Mouse (Mus musculus): Measurements from ENCODE around the gene Pla2g6.
A peak's percentile ranks its signal among the peaks of the same experiment; 100 is the strongest.

Gene Pla2g6

DNA sequence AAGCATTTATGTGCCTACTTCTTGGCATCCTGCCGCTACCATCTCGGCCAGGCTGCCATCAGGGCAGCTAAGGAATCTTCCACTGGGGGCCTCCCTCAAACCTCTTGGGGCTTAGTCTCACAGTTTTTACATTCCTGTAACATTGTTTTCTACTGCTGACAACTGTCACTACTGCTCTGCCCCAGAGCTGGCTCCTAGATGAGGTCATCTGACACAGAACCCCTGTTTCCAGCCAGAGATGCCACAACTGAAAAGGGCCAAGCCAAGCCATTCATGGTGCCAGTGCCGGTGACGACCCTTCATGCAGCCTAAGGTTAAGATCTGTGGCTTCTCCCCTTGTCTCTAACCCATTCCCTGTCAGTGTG is 4.4 kb downstream of the Pla2g6 start:
- DNase-seq (ENCODE audit: low read depth in 1 of 2, low spot score in 2 of 2): no peak

GRCm38 (mm10) chr15:79322991-79323790 is 5.0 kb downstream of the Pla2g6 start:
- peak in 1 of 2 experiments; percentile 28 for DNase-seq (ENCODE audit: low read depth in 1 of 2, low spot score in 2 of 2)

GRCm38 (mm10) chr15:79322281-79322990 is 5.8 kb downstream of the Pla2g6 start:
- DNase-seq (ENCODE audit: low read depth in 1 of 2, low spot score in 2 of 2): no peak

DNA sequence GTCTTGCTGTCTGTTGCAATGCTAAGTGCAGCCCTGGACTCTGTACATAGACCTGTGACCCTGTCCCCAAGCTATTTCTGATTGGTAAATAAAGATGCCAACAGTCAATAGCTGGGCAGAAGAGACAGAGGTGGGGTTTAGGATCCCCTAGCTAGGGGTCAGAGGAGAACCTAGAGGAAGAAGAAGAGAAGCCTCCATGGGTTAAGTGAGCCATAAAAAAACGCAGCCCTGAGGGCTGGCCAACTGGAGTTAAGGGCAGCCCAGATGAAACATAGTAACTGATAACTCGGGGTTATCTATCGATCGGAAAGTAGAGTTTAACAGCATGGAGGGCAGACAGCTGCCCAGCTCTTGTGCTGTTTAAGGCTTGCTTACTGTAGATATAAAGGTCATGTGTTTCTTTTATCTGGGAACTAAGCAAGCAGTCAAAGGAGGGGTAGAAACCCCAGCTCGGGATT is 6.4 kb downstream of the Pla2g6 start:
- DNase-seq (ENCODE audit: low read depth in 1 of 2, low spot score in 2 of 2): no peak

DNA sequence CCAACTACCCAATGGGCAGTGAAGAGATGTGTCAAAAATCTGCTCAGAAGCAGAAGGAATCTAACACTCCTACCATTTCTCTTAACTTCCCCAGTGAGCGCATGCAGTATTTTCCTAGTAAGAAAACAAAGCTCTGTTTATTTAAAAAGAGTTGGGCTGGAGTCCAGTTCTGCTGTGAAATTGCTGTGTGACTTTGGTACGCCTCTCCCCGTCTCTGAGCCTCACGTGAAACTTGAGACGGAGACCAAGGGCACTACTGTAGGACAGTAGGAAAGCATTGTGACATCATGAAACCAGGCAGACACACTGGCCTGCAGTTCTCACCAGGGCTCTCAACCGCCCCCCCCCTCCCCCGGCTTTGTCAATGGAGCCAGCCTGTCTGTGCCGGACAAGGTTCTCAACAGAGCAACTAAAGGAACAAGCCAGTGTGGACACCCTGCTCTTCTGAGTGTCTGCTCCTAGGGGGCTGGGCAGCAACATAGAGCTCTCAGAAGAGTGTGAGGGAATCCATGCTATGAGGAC is 14.3 kb downstream of the Pla2g6 start:
- no peak for DNase-seq (ENCODE audit: low read depth in 1 of 2, low spot score in 2 of 2)

DNA sequence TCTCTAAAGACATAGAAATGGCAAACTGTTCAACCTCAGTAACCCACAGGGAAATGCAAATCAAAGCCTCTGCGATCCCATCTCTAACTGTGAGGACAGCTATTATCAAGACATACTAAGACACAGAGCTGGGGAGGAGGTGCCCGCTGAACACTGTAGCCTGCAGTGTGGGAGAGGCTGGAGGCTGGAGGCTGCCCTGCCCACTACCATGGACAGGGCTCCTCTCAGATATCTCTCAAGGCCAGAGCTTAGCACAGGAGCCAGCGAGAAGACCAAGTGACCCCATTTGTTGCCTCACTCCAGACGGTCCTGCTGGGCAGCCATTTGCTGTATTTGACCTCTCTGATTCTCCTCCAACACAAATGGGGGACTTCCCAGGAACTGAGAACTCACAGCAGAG is 20.3 kb downstream of the Pla2g6 start:
- DNase-seq (ENCODE audit: low read depth in 1 of 2, low spot score in 2 of 2): no peak

- DNase-seq (ENCODE audit: low read depth in 1 of 2, low spot score in 2 of 2): no peak
These were observed 22.1 kb downstream of the Pla2g6 start for GRCm38 (mm10) chr15:79306043-79306637.

DNA sequence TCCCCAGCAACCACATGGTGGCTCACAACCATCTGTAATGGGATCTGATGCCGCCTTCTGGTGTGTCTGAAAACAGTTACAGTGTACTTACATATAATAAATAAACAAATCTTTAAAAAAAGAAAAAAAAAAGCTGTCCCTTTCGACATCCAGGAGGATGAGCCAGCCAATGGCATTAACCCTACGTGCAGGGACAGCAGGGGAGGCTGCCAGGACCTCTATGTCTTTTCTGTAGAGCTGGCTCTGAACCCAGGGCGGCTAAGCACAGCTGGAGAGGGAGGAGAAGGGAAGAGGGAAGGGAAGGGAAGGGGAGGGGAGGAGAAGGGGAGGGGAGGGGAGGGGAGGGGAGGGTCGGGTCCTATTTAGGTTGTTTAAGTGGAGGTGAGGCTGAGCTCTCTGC is 23.4 kb downstream of the Pla2g6 start:
- DNase-seq (ENCODE audit: low read depth in 1 of 2, low spot score in 2 of 2): no peak

DNA sequence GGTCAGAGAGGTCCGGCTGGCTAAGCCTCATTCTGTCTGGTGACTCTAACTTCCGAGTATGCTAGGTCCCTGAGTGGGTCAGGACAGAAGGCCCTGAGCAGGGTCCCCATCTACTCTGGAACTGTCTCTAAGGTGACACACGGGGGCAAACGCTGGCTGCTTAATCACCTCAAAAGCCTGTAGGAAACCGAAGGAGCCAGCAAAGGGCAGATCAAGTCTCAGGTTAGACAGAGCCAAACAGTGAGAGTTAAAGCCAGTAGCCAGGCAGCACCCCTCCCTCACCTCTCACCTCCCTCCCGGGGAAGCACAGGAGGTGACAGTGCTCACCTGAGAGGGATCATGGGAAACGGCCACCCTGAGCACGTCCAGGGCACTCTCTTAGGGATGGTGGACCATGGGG is 24.5 kb downstream of the Pla2g6 start:
- no peak for DNase-seq (ENCODE audit: low read depth in 1 of 2, low spot score in 2 of 2)

DNA sequence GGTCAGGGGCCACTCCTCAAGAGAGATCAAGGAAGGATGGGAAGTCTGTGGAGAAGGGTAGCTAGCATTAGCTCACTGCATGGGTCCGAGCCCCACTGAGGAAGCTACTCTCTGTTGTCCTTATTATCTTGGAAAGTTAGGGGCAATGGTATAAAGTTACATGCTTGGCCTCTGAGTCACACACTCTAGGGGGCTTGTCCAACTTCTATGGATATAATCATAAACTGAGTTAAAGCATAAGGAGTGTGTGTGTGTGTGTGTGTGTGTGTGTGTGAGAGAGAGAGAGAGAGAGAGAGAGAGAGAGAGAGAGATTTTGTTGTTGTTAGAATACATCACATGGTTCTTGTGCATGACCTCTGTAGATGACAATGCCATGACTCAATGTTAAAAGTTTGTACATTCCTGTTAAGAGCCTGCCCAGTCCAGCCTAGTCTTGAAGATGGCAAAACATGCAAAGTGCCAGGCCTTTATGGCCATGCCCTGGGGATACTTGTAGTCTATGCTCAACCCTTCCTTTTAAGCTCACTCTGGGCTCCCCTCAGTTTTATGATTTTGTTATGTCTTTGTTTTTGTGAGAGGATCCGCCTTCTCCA is 28.5 kb downstream of the Pla2g6 start:
- no peak for DNase-seq (ENCODE audit: low read depth in 1 of 2, low spot score in 2 of 2)

DNA sequence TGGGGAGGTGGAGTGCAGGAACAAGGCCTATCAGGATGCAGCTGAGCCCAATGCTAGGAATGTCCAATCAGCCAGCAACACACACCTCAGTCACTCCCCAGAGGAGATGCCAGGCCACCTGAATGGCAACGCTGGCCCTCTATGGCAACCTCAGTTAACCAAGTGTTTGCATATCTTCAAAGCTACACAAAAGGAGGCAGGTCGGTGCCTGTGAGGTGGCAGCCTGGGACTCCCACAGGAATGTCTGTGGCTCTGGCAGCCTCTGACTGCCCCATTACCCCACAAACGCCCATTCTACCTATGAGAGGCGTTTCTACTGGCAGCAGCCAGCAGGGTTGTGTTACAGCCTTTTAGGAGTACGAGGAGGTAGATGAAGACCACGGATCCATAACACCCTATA is 29.6 kb downstream of the Pla2g6 start:
- DNase-seq (ENCODE audit: low read depth in 1 of 2, low spot score in 2 of 2): no peak

DNA sequence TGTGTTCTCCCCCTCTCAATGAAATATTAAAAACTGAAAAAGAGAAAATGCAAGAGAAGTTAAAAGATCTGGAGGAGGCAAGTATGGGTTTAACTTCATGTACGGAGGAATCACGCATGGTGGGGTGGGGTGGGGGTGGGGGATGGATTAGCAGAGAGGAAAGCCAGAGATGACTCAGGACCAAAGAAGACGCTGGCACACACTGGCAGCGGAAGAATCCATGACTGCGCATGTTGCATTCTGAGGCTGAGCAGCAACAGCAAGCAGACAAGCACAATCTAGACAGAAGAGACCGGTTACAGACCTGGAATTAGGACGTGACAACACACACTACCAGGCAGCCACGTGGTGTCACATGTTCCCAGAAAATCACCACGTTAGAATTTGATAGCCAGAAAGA is 35.4 kb downstream of the Pla2g6 start:
- DNase-seq (ENCODE audit: low read depth in 1 of 2, low spot score in 2 of 2): no peak

DNA sequence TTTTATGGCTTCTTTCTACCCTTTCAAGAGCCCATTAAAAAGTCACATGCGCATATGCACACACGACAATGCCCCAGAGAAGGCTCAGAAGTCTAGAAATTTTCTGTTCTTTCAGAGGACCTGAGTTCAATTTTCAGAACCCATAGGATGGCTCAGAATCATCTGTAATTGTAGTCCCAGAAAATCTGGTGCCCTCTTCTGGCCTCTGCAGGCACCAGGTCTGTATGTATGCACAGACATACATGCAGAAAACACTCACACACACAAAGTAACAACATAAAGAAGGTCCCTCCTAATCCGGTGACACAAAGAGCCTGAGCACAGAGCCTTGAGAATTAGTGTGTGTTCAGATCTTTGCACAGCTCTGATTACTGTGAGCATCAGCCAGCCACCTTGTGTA is 37.9 kb downstream of the Pla2g6 start:
- DNase-seq (ENCODE audit: low read depth in 1 of 2, low spot score in 2 of 2): no peak

GRCm38 (mm10) chr15:79289441-79289840 is 38.7 kb downstream of the Pla2g6 start:
- DNase-seq (ENCODE audit: low read depth in 1 of 2, low spot score in 2 of 2): no peak

GRCm38 (mm10) chr15:79288387-79288786 is 39.8 kb downstream of the Pla2g6 start:
- DNase-seq (ENCODE audit: low read depth in 1 of 2, low spot score in 2 of 2): no peak

DNA sequence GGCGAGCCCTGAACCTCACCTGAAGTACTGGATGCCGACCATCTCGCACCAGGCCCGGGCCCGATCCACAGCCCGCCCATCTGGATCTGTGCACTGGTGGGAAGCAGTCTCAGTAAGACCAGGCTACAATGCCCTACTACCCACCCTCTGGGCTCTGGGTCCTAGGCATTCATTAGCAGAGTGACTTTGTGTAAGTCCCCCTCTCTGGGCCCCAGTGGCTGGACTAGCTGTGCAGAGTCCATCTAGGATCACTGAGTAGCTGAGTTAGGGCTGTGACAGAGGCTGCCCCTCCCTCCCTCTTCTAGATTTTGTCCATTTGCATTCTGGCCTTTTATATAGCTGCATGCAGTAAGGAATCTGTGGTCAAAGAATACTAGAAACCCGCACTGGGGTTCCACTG is 41.1 kb downstream of the Pla2g6 start:
- no peak for DNase-seq (ENCODE audit: low read depth in 1 of 2, low spot score in 2 of 2)

GRCm38 (mm10) chr15:79286141-79286540 is 42.0 kb downstream of the Pla2g6 start:
- DNase-seq (ENCODE audit: low read depth in 1 of 2, low spot score in 2 of 2): no peak

DNA sequence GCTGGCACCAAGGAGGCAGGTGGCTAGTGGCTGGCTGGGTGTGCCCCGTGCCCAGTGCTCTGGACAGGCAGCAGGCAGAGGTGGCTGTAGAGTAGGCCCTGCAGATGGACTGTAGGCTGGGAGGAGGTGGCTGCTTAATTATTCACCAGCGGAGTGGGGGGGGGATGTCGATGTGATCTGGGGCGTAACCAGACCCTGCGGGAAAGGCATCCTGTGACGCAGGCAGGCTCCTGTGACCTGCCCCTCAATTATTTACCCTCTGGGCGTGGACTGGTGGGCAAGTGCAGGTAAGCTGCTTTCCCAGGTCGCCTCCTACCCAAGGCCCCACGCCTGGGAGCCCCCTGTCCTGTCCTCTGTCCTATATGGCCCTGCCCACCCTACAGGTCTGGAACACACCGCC is 42.8 kb downstream of the Pla2g6 start, which contains the start of gene Baiap2l2:
Baiap2l2 (minus strand) TSS at position 139 of the 400 bp plus-strand sequence.
- DNase-seq (ENCODE audit: low read depth in 1 of 2, low spot score in 2 of 2): no peak

DNA sequence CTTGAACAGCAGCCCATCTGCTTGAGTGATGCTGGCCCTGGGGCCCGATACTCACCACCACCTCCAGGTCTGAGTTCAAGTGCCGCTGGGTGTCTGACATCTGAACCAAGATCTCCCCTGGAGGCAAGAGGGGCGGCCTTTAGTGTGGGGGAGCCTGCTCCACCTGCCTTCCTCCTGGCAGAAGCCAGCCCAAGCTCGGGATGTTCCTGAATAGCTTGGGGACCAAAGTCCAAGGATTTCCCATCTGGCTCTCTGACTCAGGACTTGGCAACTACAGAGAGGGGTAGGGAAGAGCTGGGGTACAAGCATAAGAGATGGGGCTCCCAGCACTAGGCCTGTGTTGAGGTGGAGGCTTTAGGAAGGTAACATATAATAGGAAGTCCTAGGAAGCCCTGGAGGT is 44.8 kb downstream of the Pla2g6 start:
- no peak for DNase-seq (ENCODE audit: low read depth in 1 of 2, low spot score in 2 of 2)

DNA sequence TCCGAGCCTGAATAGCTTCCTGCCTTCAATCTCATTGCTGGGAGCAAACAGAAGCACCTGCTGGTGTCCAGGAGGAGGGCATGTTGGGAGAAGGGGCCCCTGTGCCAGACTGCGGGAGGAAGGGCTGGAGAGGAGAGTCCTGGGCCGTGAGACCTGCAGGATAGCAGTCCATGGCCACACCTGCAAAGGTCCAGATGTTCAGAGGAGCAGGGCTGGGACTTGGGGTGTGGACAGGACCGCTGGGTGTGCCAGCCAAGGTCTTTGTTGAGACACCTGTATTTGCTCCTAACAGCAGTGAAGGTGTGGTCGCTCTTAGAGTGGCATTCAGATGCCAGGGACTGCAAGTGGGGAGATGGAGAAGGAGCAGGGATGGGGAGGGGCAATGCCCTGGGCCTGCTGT is 45.8 kb downstream of the Pla2g6 start:
- no peak for DNase-seq (ENCODE audit: low read depth in 1 of 2, low spot score in 2 of 2)

- DNase-seq (ENCODE audit: low read depth in 1 of 2, low spot score in 2 of 2): no peak
These were observed 46.8 kb downstream of the Pla2g6 start for GRCm38 (mm10) chr15:79281389-79281788.

DNA sequence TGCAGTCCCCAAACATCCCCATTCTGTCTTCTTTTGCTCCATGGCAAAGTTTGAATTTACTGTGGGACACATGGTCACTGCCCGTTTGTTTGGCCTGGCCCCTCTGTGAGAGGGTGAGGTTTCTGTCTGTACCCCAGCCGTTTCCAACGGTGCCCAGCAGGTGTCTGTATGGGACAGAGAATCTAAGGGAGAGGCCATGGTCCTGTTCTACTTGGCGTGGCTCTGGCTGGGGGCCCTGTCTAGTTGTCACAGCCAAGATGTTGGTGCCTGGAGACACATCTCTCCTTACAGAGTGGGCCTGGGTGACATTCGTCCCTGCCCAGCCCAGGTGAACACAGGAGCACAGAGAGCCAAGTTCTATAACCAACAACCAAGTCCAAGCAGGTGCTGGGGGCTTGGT is 47.3 kb downstream of the Pla2g6 start:
- DNase-seq (ENCODE audit: low read depth in 1 of 2, low spot score in 2 of 2): no peak

All from monocyte, adult 2 months (primary cell).